Comparison of ENCODE assay signal across 8 mouse cellular contexts in the genomic region with DNA sequence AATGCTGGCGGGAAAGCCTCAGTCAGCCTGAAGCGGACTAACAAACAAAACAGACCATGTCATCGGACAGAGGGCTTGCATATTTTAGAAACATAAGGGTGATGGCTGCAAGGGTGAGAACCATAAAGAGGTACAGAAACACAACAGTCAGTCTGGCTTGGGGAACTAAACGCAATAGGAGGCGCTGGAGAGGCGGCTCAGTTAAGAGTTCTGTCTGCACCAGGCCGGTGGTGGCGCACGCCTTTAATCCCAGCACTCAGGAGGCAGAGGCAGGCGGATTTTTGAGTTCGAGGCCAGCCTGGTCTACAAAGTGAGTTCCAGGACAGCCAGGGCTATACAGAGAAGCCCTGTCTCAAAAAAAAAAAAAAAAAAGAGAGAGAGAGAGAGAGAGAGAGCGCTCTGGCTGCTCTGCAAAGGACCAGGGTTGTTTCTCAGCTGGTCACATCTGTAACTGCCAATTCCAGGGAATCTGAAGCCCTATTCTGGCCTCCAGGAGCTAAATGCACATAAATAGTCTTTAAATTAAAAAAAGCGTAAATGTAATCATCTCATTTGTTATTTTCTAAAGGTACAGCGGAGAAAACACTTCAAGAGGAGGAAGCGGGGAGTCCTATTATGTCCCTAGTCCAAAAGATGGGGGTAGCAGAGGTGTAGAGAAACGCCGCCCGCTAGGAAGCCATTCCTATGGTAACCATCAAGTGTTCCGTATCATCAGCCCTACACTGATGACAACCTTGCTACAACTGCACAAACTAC. TPM values are rescaled to one million over a fixed set of nuclear protein-coding genes. Genes with fewer than 3 reads are reported as not detected.
DNase-seq lines count a peak whose midpoint lies in the region; ATAC-seq and TF ChIP-seq lines count a peak whose summit lies in the region.

No protein-coding gene starts in this region.

- no peaks in the 10 kb centered on the region for H3K9me3 ChIP-seq in kidney, embryonic 16.5 days (ENCODE audit: low read length)
- no peaks in the 10 kb centered on the region for H3K9me3 ChIP-seq in hindbrain, embryonic 10.5 days

- peak overlapping the region; percentile 74 for H3K4me2 ChIP-seq in kidney, embryonic 16.5 days (replicated peaks; ENCODE audit: low read depth, low read length)

- no peak for DNase-seq in kidney, postnatal 14 days
- DNase-seq in hindbrain, embryonic 10.5 days (ENCODE audit: low spot score), result no peak
- peak; percentile 54 for DNase-seq in lung, postnatal 10 days
- peak; percentile 57 for DNase-seq in thymus, postnatal 36 days
- DNase-seq in cerebellum, adult 9-10 months, result no peak
- DNase-seq in gastrocnemius, postnatal 25 days, result no peak

- no peaks in the 10 kb centered on the region for H3K27me3 ChIP-seq in kidney, embryonic 16.5 days (ENCODE audit: insufficient read depth, low read length)
- no peaks in the 10 kb centered on the region for H3K27me3 ChIP-seq in hindbrain, embryonic 10.5 days (ENCODE audit: insufficient read depth, poor library complexity, severe bottlenecking)

- TF ChIP-seq CTCF in bone marrow, adult 2 months (IDR thresholded peaks at IDR 0.05; ENCODE audit: control insufficient read depth, insufficient read depth, low read length), result no peak

- H3K9ac ChIP-seq in kidney, embryonic 16.5 days (replicated peaks; ENCODE audit: low read length), result peak overlapping the region; percentile 89

- no peak for TF ChIP-seq POLR2A in bone marrow, adult 2 months (IDR thresholded peaks at IDR 0.05; ENCODE audit: borderline replicate concordance, control insufficient read depth, low read depth, low read length)

- no peak for ATAC-seq in kidney, embryonic 16.5 days (ENCODE audit: low FRiP score, low TSS enrichment)

- H3K4me1 ChIP-seq in kidney, embryonic 16.5 days (ENCODE audit: insufficient read depth, low read length), result peaks cover 33% of the 10 kb centered on the region
- H3K4me1 ChIP-seq in bone marrow, adult 2 months (ENCODE audit: control insufficient read depth, insufficient read depth, low read length), result no peaks in the 10 kb centered on the region; the same call in 1 of the 2 replicates
- H3K4me1 ChIP-seq in hindbrain, embryonic 10.5 days (replicated peaks), result peaks cover 52% of the 10 kb centered on the region

- 73% methylated on average over 19 of the region's 19 CpGs for whole genome bisulfite sequencing in kidney, embryonic 16.5 days
- WGBS in bone marrow, adult 2 months, result 54% methylated on average over 19 of the region's 19 CpGs
- WGBS in hindbrain, embryonic 10.5 days, result 69% methylated on average over 19 of the region's 19 CpGs

- peak overlapping the region; percentile 76 for H3K4me3 ChIP-seq in kidney, embryonic 16.5 days (ENCODE audit: low read length)
- H3K4me3 ChIP-seq in bone marrow, adult 2 months (replicated peaks; ENCODE audit: control insufficient read depth, low read depth, low read length), result peak overlapping the region; percentile 34
- H3K4me3 ChIP-seq in hindbrain, embryonic 10.5 days, result peak overlapping the region; percentile 70

- H3K36me3 ChIP-seq in kidney, embryonic 16.5 days (ENCODE audit: insufficient read depth, low read length), result peaks cover 42% of the 10 kb centered on the region
- peaks cover 53% of the 10 kb centered on the region for H3K36me3 ChIP-seq in hindbrain, embryonic 10.5 days

- H3K27ac ChIP-seq in kidney, embryonic 16.5 days (ENCODE audit: low read length), result no peak overlapping the region
- no peak overlapping the region for H3K27ac ChIP-seq in bone marrow, adult 2 months (ENCODE audit: control insufficient read depth, insufficient read depth, low read depth, low read length, poor library complexity)
- H3K27ac ChIP-seq in hindbrain, embryonic 10.5 days, result no peak overlapping the region

RNA-seq across cellular contexts. Expression of a gene that starts 1.2 kb away (rescaled TPM):
- 29.2 and 30.0 TPM in 2 replicates for polyA plus RNA-seq in kidney, embryonic 16.5 days (2015; fragmentation: Nextera tagmentation; extraction: Ambion mirVana)
- polyA plus RNA-seq in bone marrow, adult 2 months (2011; ENCODE audit: insufficient read depth, insufficient read length, low replicate concordance, missing spikeins), result 2.2 and 3.5 TPM in 2 replicates
- 16.9 and 20.6 TPM in 2 replicates for polyA plus RNA-seq in hindbrain, embryonic 10.5 days (2016; fragmentation: Nextera tagmentation; extraction: Ambion mirVana)
- total RNA-seq in gastrocnemius, postnatal 25 days (2021), result 1 to 10 TPM; 7.7 to 8.2 TPM

RNA-seq across cellular contexts. Expression of a gene that starts 6.8 kb away (rescaled TPM):
- polyA plus RNA-seq in kidney, embryonic 16.5 days (2015; fragmentation: Nextera tagmentation; extraction: Ambion mirVana), result 0.30 and 1.5 TPM in 2 replicates
- polyA plus RNA-seq in bone marrow, adult 2 months (2011; ENCODE audit: insufficient read depth, insufficient read length, low replicate concordance, missing spikeins), result 5.7 TPM in 1 of 2 replicates, not detected in the other
- polyA plus RNA-seq in hindbrain, embryonic 10.5 days (2016; fragmentation: Nextera tagmentation; extraction: Ambion mirVana), result 0.75 TPM in 1 of 2 replicates, not detected in the other
- 1,000 to 10,000 TPM in 1 of 2 experiments, 100 to 1,000 TPM in 1; 766 to 1,527 TPM for total RNA-seq in gastrocnemius, postnatal 25 days (2021)

RNA-seq across cellular contexts. Expression of a gene that starts 9.3 kb away (rescaled TPM):
- 15.2 and 21.7 TPM in 2 replicates for polyA plus RNA-seq in kidney, embryonic 16.5 days (2015; fragmentation: Nextera tagmentation; extraction: Ambion mirVana)
- 4.4 and 18.0 TPM in 2 replicates for polyA plus RNA-seq in bone marrow, adult 2 months (2011; ENCODE audit: insufficient read depth, insufficient read length, low replicate concordance, missing spikeins)
- 15.7 and 18.0 TPM in 2 replicates for polyA plus RNA-seq in hindbrain, embryonic 10.5 days (2016; fragmentation: Nextera tagmentation; extraction: Ambion mirVana)
- 1,000 to 10,000 TPM; 1,576 to 3,128 TPM for total RNA-seq in gastrocnemius, postnatal 25 days (2021)

RNA-seq across cellular contexts. Expression of a gene that starts 12.1 kb away (rescaled TPM):
- 21.4 and 21.9 TPM in 2 replicates for polyA plus RNA-seq in kidney, embryonic 16.5 days (2015; fragmentation: Nextera tagmentation; extraction: Ambion mirVana)
- polyA plus RNA-seq in bone marrow, adult 2 months (2011; ENCODE audit: insufficient read depth, insufficient read length, low replicate concordance, missing spikeins), result 2.4 and 4.8 TPM in 2 replicates
- polyA plus RNA-seq in hindbrain, embryonic 10.5 days (2016; fragmentation: Nextera tagmentation; extraction: Ambion mirVana), result 25.4 and 29.6 TPM in 2 replicates
- total RNA-seq in gastrocnemius, postnatal 25 days (2021), result 1 to 10 TPM; 5.1 to 6.0 TPM

RNA-seq across cellular contexts. Expression of a gene that starts 34.4 kb away (rescaled TPM):
- 3.5 and 3.7 TPM in 2 replicates for polyA plus RNA-seq in kidney, embryonic 16.5 days (2015; fragmentation: Nextera tagmentation; extraction: Ambion mirVana)
- 3.9 and 10.9 TPM in 2 replicates for polyA plus RNA-seq in bone marrow, adult 2 months (2011; ENCODE audit: insufficient read depth, insufficient read length, low replicate concordance, missing spikeins)
- 3.2 and 3.5 TPM in 2 replicates for polyA plus RNA-seq in hindbrain, embryonic 10.5 days (2016; fragmentation: Nextera tagmentation; extraction: Ambion mirVana)
- 1 to 10 TPM; 7.4 to 9.7 TPM for total RNA-seq in gastrocnemius, postnatal 25 days (2021)

Comparison
In these comparisons a context has a peak if more than half of its experiments do, and no peak if none do; other contexts are left out.
1. DNase-seq: peak in lung, postnatal 10 days (single experiment) and thymus, postnatal 36 days (2 of 2); none in kidney, postnatal 14 days (single experiment), hindbrain, embryonic 10.5 days (single experiment), cerebellum, adult 9-10 months (single experiment) and gastrocnemius, postnatal 25 days (single experiment).
2. Peak in every context shown above with its lines, with median percentiles within 50 percentile points of each other: H3K4me3 ChIP-seq.